Mouse (Mus musculus) embryonic fibroblast, embryonic 13.5 days (primary cell): ENCODE data around the gene Disp3.

ENCODE experiments used
- CTCF ChIP-seq: IDR thresholded peaks from 2 replicates; pipeline ENCODE4 v1.5.1; 2011; ENCODE audit warnings: mild to moderate bottlenecking, control low read depth, low read length, moderate library complexity, borderline replicate concordance; ENCODE audit not compliant: insufficient read depth
- POLR2A ChIP-seq: IDR thresholded peaks from 2 replicates; pipeline ENCODE4 v1.6.1; 2011; ENCODE audit warnings: low read depth, mild to moderate bottlenecking, control low read depth, low read length, moderate library complexity

DNA sequence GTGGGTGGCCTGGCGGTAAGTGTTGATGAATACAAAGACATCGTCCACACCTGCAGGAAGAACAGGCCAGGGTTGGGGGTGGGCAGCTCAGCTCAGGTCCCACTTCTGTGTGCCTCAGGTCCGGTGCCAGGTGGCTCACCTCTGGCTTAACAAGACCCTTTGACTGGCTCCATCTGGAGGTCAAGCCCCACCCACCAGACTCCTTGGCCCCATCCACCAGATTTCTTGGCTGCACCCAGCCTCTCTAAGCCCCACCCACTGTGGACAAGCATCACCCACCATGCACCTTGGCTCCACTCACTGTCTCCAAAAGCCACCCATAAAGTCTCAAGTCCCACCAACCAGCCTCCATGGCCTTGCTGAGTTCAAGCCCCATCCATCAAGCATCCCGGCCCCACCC is 27.8 kb downstream of the Disp3 start:
- TF ChIP-seq CTCF (no peak), POLR2A (no peak)
